Mouse (Mus musculus) midbrain, embryonic 14.5 days (tissue): ENCODE measurements at regions not wholly inside any gene's neighbourhood (a gene's known extent, or its start where the extent isn't known, plus 50 kb on each side); places are given as distances from the start of the nearest gene placed in this dataset.
"Not testable (repeated sequence)": the region's sequence is repeated elsewhere in the genome, so short reads cannot be mapped to it uniquely, and the experiment has no call there.

Experiments used
- ATAC-seq: fragments of 200-750 bp; cut with Nextera tagmentation; 2 replicates; pipeline ENCODE4 v1.8.0; 2017; ENCODE audit warnings: moderate number of reproducible peaks, moderate library complexity; ENCODE audit not compliant: low FRiP score, low TSS enrichment
- DNase-seq: peaks from one replicate; pipeline ENCODE4 v3.0.0-alpha.2; 2015
- H3K27ac ChIP-seq: fragments of 300-500 bp; sonication (generic); replicated peaks from 2 replicates; pipeline ENCODE4 v1.5.1; 2014; ENCODE audit warnings: mild to moderate bottlenecking, low read depth, low read length, moderate library complexity
- H3K27me3 ChIP-seq: fragments of 300-500 bp; sonication (generic); 2 replicates; pipeline ENCODE4 v1.6.1; 2014; ENCODE audit warnings: low read length, control low read depth, mixed read lengths; ENCODE audit not compliant: control insufficient read depth, insufficient read depth
- H3K36me3 ChIP-seq: fragments of 300-500 bp; sonication (generic); 2 replicates; pipeline ENCODE4 v1.6.1; 2014; ENCODE audit warnings: low read length, control low read depth; ENCODE audit not compliant: control insufficient read depth, insufficient read depth
- H3K4me1 ChIP-seq: fragments of 300-500 bp; sonication (generic); 2 replicates; pipeline ENCODE4 v1.6.1; 2014; ENCODE audit warnings: mild to moderate bottlenecking, antibody characterized with exemption, low read length, control low read depth; ENCODE audit not compliant: control insufficient read depth, insufficient read depth
- H3K4me2 ChIP-seq: fragments of 300-500 bp; sonication (generic); 2 replicates; pipeline ENCODE4 v1.6.1; 2014; ENCODE audit warnings: mild to moderate bottlenecking, low read length, moderate library complexity
- H3K4me3 ChIP-seq: fragments of 300-500 bp; sonication (generic); replicated peaks from 2 replicates; pipeline ENCODE4 v1.5.1; 2014; ENCODE audit warnings: low read depth, low read length
- H3K9ac ChIP-seq: fragments of 300-500 bp; sonication (generic); replicated peaks from 2 replicates; pipeline ENCODE4 v1.6.1; 2014; ENCODE audit warnings: mild to moderate bottlenecking, low read length, moderate library complexity
- H3K9me3 ChIP-seq: fragments of 300-500 bp; sonication (generic); 2 replicates; pipeline ENCODE4 v1.6.1; 2016; ENCODE audit warnings: low read length, control low read depth, mixed read lengths; ENCODE audit not compliant: control insufficient read depth
- WGBS: fragments of 180-500 bp; shearing (Covaris S2); extraction: QIAGEN DNeasy Blood & Tissue Kit; methylation state at CpG from one replicate; pipeline ENCODE4 v1.1.7; 2014; 5-methylcytosine and 5-hydroxymethylcytosine counted together

- no peak overlapping the region for H3K9ac ChIP-seq
- no peak overlapping the region for H3K27ac ChIP-seq
- no peak overlapping the region for H3K4me2 ChIP-seq
- no peaks in the 10 kb centered on the region for H3K27me3 ChIP-seq
- H3K36me3 ChIP-seq = no peaks in the 10 kb centered on the region
- WGBS = 62% methylated on average over 2 of the region's 2 CpGs
- DNase-seq (no peak), ATAC-seq (no peak)
- no peaks in the 10 kb centered on the region for H3K4me1 ChIP-seq
- no peak overlapping the region for H3K4me3 ChIP-seq
- H3K9me3 ChIP-seq = no peaks in the 10 kb centered on the region
These were observed 685.7 kb downstream of the Nxph1 start for GRCm38 (mm10) chr6:9633931-9634330.

GRCm38 (mm10) chr6:9643456-9643855 lies 695.2 kb downstream of the Nxph1 start:
- H3K9me3 ChIP-seq, ATAC-seq, DNase-seq, H3K27me3 ChIP-seq, H3K4me3 ChIP-seq, H3K27ac ChIP-seq, H3K4me2 ChIP-seq, H3K36me3 ChIP-seq, H3K9ac ChIP-seq, H3K4me1 ChIP-seq: not testable (repeated sequence)
- 93% methylated on average over 2 of the region's 2 CpGs for WGBS

GRCm38 (mm10) chr6:9643926-9644325 lies 695.7 kb downstream of the Nxph1 start:
- DNase-seq = not testable (repeated sequence)

GRCm38 (mm10) chr6:9659672-9660071 lies 711.4 kb downstream of the Nxph1 start:
- no peak for ATAC-seq
- H3K9me3 ChIP-seq = no peaks in the 10 kb centered on the region
- no peak overlapping the region for H3K9ac ChIP-seq

More at GRCm38 (mm10) chr6:9643926-9644325, 695.7 kb downstream of the Nxph1 start:
- H3K27ac ChIP-seq, H3K9me3 ChIP-seq, H3K27me3 ChIP-seq, H3K9ac ChIP-seq, ATAC-seq, H3K4me2 ChIP-seq, H3K4me3 ChIP-seq, H3K36me3 ChIP-seq, H3K4me1 ChIP-seq: not testable (repeated sequence)
- 86% methylated on average over 2 of the region's 2 CpGs for WGBS

GRCm38 (mm10) chr6:9685182-9685581 lies 737.0 kb downstream of the Nxph1 start:
- Histone ChIP-seq H3K27ac (no peak overlapping the region), H3K36me3 (no peaks in the 10 kb centered on the region), H3K4me1 (no peaks in the 10 kb centered on the region), H3K4me2 (no peak overlapping the region), H3K27me3 (no peaks in the 10 kb centered on the region), H3K4me3 (no peak overlapping the region), H3K9me3 (no peaks in the 10 kb centered on the region), H3K9ac (no peak overlapping the region)
- ATAC-seq = no peak
- DNase-seq = no peak

More at GRCm38 (mm10) chr6:9659672-9660071, 711.4 kb downstream of the Nxph1 start:
- WGBS = 87% methylated on average over 7 of the region's 7 CpGs
- no peak overlapping the region for H3K27ac ChIP-seq
- no peaks in the 10 kb centered on the region for H3K36me3 ChIP-seq
- no peak overlapping the region for H3K4me3 ChIP-seq
- no peaks in the 10 kb centered on the region for H3K27me3 ChIP-seq
- no peaks in the 10 kb centered on the region for H3K4me1 ChIP-seq
- no peak for DNase-seq
- no peak overlapping the region for H3K4me2 ChIP-seq

GRCm38 (mm10) chr6:9693714-9694113 lies 745.5 kb downstream of the Nxph1 start:
- WGBS = 0% methylated on average over 1 of the region's 1 CpGs
- no peak overlapping the region for H3K27ac ChIP-seq
- DNase-seq (no peak), ATAC-seq (no peak; the same call in 1 of the 2 replicates)
- H3K27me3 ChIP-seq = no peaks in the 10 kb centered on the region
- H3K4me2 ChIP-seq = no peak overlapping the region
- no peaks in the 10 kb centered on the region for H3K36me3 ChIP-seq
- H3K4me1 ChIP-seq = no peaks in the 10 kb centered on the region
- H3K9me3 ChIP-seq = no peaks in the 10 kb centered on the region
- no peak overlapping the region for H3K4me3 ChIP-seq
- no peak overlapping the region for H3K9ac ChIP-seq

GRCm38 (mm10) chr6:9697698-9698097 lies 749.5 kb downstream of the Nxph1 start:
- ATAC-seq = peak; percentile 48
- Histone ChIP-seq H3K9me3 (no peaks in the 10 kb centered on the region), H3K9ac (no peak overlapping the region), H3K27ac (0 out of 2 replicates have a peak overlapping the region, but pooled peaks have one; percentile 13), H3K27me3 (no peaks in the 10 kb centered on the region), H3K36me3 (no peaks in the 10 kb centered on the region), H3K4me1 (no peaks in the 10 kb centered on the region), H3K4me2 (no peak overlapping the region), H3K4me3 (no peak overlapping the region)
- 50% methylated on average over 1 of the region's 1 CpGs for WGBS
- DNase-seq = peak; percentile 37

- H3K9me3 ChIP-seq = no peaks in the 10 kb centered on the region
- DNase-seq (peak; percentile 30), ATAC-seq (no peak)
- H3K4me3 ChIP-seq = no peak overlapping the region
- no peak overlapping the region for H3K4me2 ChIP-seq
- H3K27me3 ChIP-seq = no peaks in the 10 kb centered on the region
- H3K9ac ChIP-seq = no peak overlapping the region
- no peaks in the 10 kb centered on the region for H3K36me3 ChIP-seq
- 74% methylated on average over 1 of the region's 1 CpGs for WGBS
- H3K4me1 ChIP-seq = no peaks in the 10 kb centered on the region
- no peak overlapping the region for H3K27ac ChIP-seq
These were observed 750.0 kb downstream of the Nxph1 start for GRCm38 (mm10) chr6:9698193-9698592.
